Mouse (Mus musculus) CD4-positive helper T cell, adult 2 months (primary cell): Measurements from ENCODE around the gene Madd.

Experiments used
- DNase-seq: peaks from one replicate; pipeline ENCODE4 v3.0.0-alpha.2; 2012; ENCODE audit warnings: low read depth, missing footprints, low spot score

The Madd gene

DNA sequence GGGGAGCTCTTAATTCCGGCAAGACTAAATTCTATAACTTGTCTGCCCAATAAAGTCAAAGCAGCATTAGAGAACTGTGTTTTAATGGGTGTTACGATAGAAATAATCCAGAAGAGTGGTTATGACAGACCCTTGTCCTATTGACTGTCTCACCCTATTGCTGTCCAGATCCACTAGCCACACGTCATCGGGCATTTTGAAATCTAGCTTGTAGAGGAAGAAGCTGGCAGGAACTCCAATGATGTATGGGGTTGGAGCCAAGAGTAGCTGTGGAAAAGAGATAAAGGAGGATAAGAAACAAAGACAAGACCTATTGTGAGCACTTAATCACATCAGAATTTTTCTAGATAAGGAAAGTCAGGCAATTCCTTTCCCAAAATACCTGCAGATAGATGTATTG, 8.1 kb downstream of the Madd start:
- no peak for DNase-seq

- no peak for DNase-seq
Measured at GRCm38 (mm10) chr2:91169587-91170322, 13.9 kb downstream of the Madd start.

GRCm38 (mm10) chr2:91167629-91168028, 16.0 kb downstream of the Madd start:
- no peak for DNase-seq

GRCm38 (mm10) chr2:91164991-91165390, 18.6 kb downstream of the Madd start:
- DNase-seq, result no peak

GRCm38 (mm10) chr2:91163532-91163931, 20.1 kb downstream of the Madd start:
- DNase-seq, result no peak

DNA sequence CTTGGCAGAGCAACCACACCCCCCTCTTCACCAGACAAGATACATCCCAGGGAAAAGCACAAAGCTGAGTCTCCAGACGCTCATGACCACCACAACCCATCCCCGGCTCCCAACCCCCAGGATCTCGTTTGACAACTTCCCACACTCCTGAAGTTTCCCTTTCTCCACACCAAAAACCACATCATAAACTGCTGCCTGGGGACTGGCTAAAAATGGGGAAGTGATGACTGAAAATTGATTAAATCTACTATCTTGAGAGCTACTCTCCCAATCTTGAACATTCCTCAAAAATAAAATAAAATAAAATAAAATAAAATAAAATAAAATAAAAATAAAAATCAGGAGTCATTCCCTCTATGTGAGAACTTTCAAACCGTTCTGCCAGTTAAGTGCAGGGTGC, 20.7 kb downstream of the Madd start:
- no peak for DNase-seq

- no peak for DNase-seq
Measured at GRCm38 (mm10) chr2:91160591-91160990, 23.0 kb downstream of the Madd start.

DNA sequence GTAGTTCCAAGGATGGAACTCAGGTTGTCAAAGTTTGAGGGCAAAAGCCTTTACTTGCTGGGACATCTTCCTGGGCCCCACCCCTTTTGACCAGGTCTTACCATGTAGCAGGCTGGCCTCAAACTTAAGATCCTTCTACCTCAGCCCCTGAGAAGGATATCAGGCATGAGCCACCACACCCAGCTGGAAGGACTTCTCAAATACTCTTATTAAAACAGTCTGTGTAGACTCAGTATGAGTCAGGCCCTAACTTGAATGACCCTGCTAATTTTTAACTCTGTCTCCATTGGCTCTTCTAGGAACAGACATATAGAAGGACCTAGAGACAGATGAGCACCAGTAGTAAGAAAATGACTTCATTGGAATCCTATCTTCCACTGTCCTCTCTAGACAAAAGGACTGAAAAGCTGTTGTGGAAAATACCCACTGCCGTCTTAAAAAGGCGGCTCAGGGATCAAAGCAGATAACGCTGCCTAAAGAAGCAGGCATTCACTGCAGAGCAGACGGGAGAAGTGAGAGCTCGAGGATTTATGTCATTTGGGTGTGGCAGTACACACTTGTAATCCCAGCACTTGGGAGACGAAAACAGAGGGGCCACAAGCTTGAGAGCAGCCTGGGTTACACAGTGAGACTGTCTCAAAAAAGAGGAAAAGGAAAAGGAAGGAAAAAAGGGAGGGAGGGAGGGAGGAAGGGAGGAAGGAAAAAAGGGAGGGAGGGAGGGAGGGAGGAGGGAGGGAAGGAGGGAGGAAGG, 26.5 kb downstream of the Madd start:
- no peak for DNase-seq

DNA sequence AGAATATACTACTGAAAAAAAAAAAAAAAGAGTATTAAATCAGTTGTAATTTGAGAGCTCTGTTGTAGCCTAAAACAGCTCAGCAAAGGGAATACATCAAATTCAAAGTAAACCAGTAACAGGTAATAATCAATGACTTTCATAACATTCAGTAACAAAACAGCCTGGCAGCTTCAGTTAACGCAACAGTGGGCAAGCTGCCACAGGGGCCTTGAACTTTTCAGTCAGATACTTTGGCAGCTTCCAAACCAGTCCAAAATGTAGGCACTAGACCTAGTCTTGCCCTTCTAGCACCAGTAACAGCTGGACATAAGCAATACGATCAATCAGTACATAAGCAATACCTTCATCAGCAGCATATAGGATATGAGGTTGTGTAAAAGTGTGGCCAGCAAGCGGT, 29.5 kb downstream of the Madd start:
- no peak for DNase-seq

GRCm38 (mm10) chr2:91152885-91153377, 30.7 kb downstream of the Madd start:
- no peak for DNase-seq

DNA sequence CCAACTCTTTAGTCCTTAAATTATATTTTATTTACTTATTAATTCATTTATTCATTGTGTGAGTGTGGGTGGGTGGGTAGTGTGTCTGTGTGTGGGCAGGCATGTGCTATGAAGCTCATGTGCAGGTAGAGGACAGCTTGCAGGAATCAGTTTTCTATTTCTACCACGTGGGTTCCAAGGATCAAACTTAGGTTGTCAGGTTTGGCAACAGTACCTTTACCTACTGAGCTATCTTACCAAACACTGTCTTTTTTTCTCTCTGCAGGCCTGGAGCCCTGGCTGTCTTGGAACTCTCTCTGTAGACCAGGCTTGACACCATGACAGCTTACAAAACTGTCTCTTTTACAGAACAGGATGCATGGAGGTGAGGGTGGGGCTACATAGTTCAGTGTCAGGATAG, 32.3 kb downstream of the Madd start:
- DNase-seq, result no peak

- DNase-seq, result no peak
Measured at GRCm38 (mm10) chr2:91148101-91148500, 35.5 kb downstream of the Madd start.

DNA sequence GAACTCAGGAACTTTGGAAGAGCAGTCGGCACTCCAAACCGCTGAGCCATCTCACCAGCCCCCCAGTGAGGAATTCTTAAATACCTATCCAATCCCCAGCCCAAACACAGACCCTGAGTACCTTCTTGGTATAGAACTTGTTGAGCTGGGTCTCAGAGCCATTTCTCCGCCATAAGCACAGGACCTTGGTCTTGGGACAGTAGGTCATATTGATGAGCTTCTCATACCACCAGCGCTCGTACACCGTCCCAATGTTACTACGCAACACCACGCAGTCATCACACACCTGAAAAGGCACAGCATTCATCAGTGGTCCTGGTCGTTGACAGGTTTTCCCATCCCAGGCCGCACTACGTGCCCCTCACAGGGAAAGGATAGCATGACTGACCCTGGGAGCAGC, 40.2 kb downstream of the Madd start:
- DNase-seq, result no peak

DNA sequence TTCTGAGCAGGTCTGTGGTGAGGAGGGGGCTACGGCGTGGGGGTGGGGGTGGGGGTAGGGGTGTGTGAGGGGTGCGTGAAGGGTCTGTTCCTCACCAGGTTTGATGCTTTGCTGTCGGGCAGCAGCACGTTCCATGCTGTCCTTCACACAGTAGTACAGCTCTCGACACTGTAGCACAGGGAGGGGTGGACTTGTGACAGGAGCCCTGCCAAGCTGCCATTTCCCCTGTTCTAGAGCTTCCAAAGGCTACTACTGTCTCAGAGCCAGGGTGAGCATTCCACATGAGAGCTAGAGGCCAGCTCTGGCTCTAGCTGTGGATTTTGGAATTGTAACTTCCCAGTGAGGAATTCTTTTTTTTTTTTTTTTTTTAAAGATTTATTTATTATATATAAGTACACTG, 40.7 kb downstream of the Madd start:
- DNase-seq, result no peak

- no peak for DNase-seq
Measured at GRCm38 (mm10) chr2:91139764-91140163, 43.9 kb downstream of the Madd start.

GRCm38 (mm10) chr2:91139311-91139710, 44.3 kb downstream of the Madd start:
- no peak for DNase-seq

DNA sequence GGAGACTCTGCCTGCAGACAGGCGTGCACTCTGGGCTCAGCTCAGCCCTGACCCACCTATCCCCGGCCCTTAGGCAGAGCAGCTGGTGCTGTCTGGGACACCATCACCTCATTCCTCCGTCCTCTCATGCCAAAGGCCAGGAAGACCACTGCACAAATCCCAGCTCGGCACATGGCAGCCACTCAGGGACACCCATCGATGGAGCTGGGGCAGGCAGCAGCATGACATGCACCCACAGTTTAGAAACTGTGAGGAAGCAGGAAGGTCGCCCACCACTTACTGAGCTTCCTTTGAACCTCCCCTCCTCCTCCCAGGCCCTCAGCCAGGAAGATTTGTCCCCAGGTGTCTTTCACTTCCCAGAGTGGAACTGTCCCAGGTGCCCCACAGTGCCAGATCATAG, 46.2 kb downstream of the Madd start:
- DNase-seq, result no peak

- DNase-seq, result no peak
Measured at GRCm38 (mm10) chr2:91136513-91137412, 46.9 kb downstream of the Madd start.

- no peak for DNase-seq
Measured at GRCm38 (mm10) chr2:91132035-91132434, 51.6 kb downstream of the Madd start.

GRCm38 (mm10) chr2:91131251-91131650, 52.4 kb downstream of the Madd start:
- DNase-seq, result no peak

- no peak for DNase-seq
Measured at GRCm38 (mm10) chr2:91130126-91130525, 53.5 kb downstream of the Madd start.

- DNase-seq, result no peak
Measured at GRCm38 (mm10) chr2:91128761-91129160, 54.9 kb downstream of the Madd start.
